Mouse (Mus musculus): Measurements from ENCODE around the gene Tbl1x. TPM values are rescaled to one million over a fixed set of nuclear protein-coding genes. Genes with fewer than 3 reads are reported as not detected.

The Tbl1x gene
- polyA plus RNA-seq, 1 experiment from 2014 or later: 46.9 TPM

- DNase-seq (ENCODE audit: low spot score) (no peak), ATAC-seq (replicated peaks; ENCODE audit: low FRiP score, low read depth) (no peak)
- Histone ChIP-seq H3K27me3 (ENCODE audit: insufficient read depth, low read length) (no peaks in the 10 kb centered on the region), H3K4me2 (ENCODE audit: low read length) (no peak overlapping the region), H3K27ac (no peak overlapping the region), H3K4me3 (replicated peaks; ENCODE audit: low read depth, low read length) (no peak overlapping the region), H3K9ac (ENCODE audit: low read depth, low read length) (no peak overlapping the region), H3K4me1 (replicated peaks; ENCODE audit: insufficient read depth, low read length) (no peaks in the 10 kb centered on the region), H3K36me3 (ENCODE audit: insufficient read depth, low read length) (no peaks in the 10 kb centered on the region), H3K9me3 (replicated peaks; ENCODE audit: low read length) (no peaks in the 10 kb centered on the region)
- TF ChIP-seq CTCF (IDR thresholded peaks at IDR 0.05; ENCODE audit: low read depth): no peak
- WGBS: 36% methylated on average over 8 of the region's 8 CpGs
Observed at GRCm38 (mm10) chrX:77517274-77518085, 6.7 kb downstream of the Tbl1x start.

DNA sequence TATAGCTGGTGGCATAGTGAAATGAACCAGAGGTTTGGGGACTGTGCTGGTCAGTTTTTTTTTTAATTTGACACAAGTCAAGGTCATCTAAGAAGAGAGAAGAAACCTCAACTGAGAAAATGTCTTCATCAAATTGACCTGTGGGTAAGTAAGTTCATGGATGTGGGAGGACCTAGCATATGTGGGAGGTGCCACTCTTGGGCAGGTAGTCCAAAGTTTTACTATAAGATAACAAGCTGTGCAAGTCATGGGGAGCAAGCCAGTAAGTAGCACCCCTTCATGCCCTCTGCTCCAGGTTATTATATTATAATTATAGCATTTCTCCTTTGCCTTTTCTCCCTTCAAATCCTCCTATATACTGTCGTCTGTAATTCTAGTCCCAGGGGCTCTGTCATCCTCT lies 8.1 kb downstream of the Tbl1x start:
- H3K4me1 ChIP-seq (replicated peaks; ENCODE audit: insufficient read depth, low read length): no peaks in the 10 kb centered on the region
- TF ChIP-seq CTCF (IDR thresholded peaks at IDR 0.05; ENCODE audit: low read depth): no peak

GRCm38 (mm10) chrX:77522842-77523375 lies 12.1 kb downstream of the Tbl1x start:
- whole genome bisulfite sequencing: 39% methylated on average over 3 of the region's 3 CpGs
- H3K27ac ChIP-seq: no peak overlapping the region

More for the DNA sequence above, 8.1 kb downstream of the Tbl1x start:
- DNase-seq (ENCODE audit: low spot score): no peak
- WGBS: 52% methylated on average over 1 of the region's 1 CpGs
- ATAC-seq (replicated peaks; ENCODE audit: low FRiP score, low read depth): no peak
- H3K4me3 ChIP-seq (replicated peaks; ENCODE audit: low read depth, low read length): no peak overlapping the region
- H3K27me3 ChIP-seq (ENCODE audit: insufficient read depth, low read length): no peaks in the 10 kb centered on the region
- H3K9me3 ChIP-seq (replicated peaks; ENCODE audit: low read length): no peaks in the 10 kb centered on the region
- H3K27ac ChIP-seq: no peak overlapping the region
- no peak overlapping the region for H3K9ac ChIP-seq (ENCODE audit: low read depth, low read length)
- H3K4me2 ChIP-seq (ENCODE audit: low read length): no peak overlapping the region
- H3K36me3 ChIP-seq (ENCODE audit: insufficient read depth, low read length): no peaks in the 10 kb centered on the region

GRCm38 (mm10) chrX:77525179-77525578 lies 14.4 kb downstream of the Tbl1x start:
- Histone ChIP-seq H3K4me2 (ENCODE audit: low read length) (no peak overlapping the region), H3K4me1 (replicated peaks; ENCODE audit: insufficient read depth, low read length) (no peaks in the 10 kb centered on the region), H3K36me3 (ENCODE audit: insufficient read depth, low read length) (no peaks in the 10 kb centered on the region), H3K4me3 (replicated peaks; ENCODE audit: low read depth, low read length) (no peak overlapping the region), H3K27me3 (ENCODE audit: insufficient read depth, low read length) (no peaks in the 10 kb centered on the region), H3K27ac (no peak overlapping the region), H3K9ac (ENCODE audit: low read depth, low read length) (no peak overlapping the region), H3K9me3 (replicated peaks; ENCODE audit: low read length) (no peaks in the 10 kb centered on the region)
- DNase-seq (ENCODE audit: low spot score) (no peak), ATAC-seq (replicated peaks; ENCODE audit: low FRiP score, low read depth) (no peak)
- no peak for TF ChIP-seq CTCF (IDR thresholded peaks at IDR 0.05; ENCODE audit: low read depth)
- WGBS: 52% methylated on average over 1 of the region's 1 CpGs

More at GRCm38 (mm10) chrX:77522842-77523375, 12.1 kb downstream of the Tbl1x start:
- Histone ChIP-seq H3K4me1 (replicated peaks; ENCODE audit: insufficient read depth, low read length) (no peaks in the 10 kb centered on the region), H3K36me3 (ENCODE audit: insufficient read depth, low read length) (no peaks in the 10 kb centered on the region), H3K9me3 (replicated peaks; ENCODE audit: low read length) (no peaks in the 10 kb centered on the region), H3K9ac (ENCODE audit: low read depth, low read length) (no peak overlapping the region), H3K4me2 (ENCODE audit: low read length) (no peak overlapping the region), H3K4me3 (replicated peaks; ENCODE audit: low read depth, low read length) (no peak overlapping the region), H3K27me3 (ENCODE audit: insufficient read depth, low read length) (no peaks in the 10 kb centered on the region)
- no peak for TF ChIP-seq CTCF (IDR thresholded peaks at IDR 0.05; ENCODE audit: low read depth)
- DNase-seq (ENCODE audit: low spot score) (peak; percentile 51), ATAC-seq (replicated peaks; ENCODE audit: low FRiP score, low read depth) (no peak)

GRCm38 (mm10) chrX:77528401-77528800 lies 17.6 kb downstream of the Tbl1x start:
- H3K9ac ChIP-seq (ENCODE audit: low read depth, low read length): no peak overlapping the region
- DNase-seq (ENCODE audit: low spot score) (no peak), ATAC-seq (replicated peaks; ENCODE audit: low FRiP score, low read depth) (no peak)
- H3K27me3 ChIP-seq (ENCODE audit: insufficient read depth, low read length): no peaks in the 10 kb centered on the region
- no peak overlapping the region for H3K27ac ChIP-seq
- H3K4me2 ChIP-seq (ENCODE audit: low read length): no peak overlapping the region
- TF ChIP-seq CTCF (IDR thresholded peaks at IDR 0.05; ENCODE audit: low read depth): no peak
- H3K4me1 ChIP-seq (replicated peaks; ENCODE audit: insufficient read depth, low read length): no peaks in the 10 kb centered on the region
- 83% methylated on average over 1 of the region's 1 CpGs for WGBS
- no peak overlapping the region for H3K4me3 ChIP-seq (replicated peaks; ENCODE audit: low read depth, low read length)
- no peaks in the 10 kb centered on the region for H3K9me3 ChIP-seq (replicated peaks; ENCODE audit: low read length)
- H3K36me3 ChIP-seq (ENCODE audit: insufficient read depth, low read length): no peaks in the 10 kb centered on the region

GRCm38 (mm10) chrX:77530997-77531396 lies 20.2 kb downstream of the Tbl1x start:
- no peak for ATAC-seq (replicated peaks; ENCODE audit: low FRiP score, low read depth)
- TF ChIP-seq CTCF (IDR thresholded peaks at IDR 0.05; ENCODE audit: low read depth): no peak
- Histone ChIP-seq H3K4me1 (replicated peaks; ENCODE audit: insufficient read depth, low read length) (no peaks in the 10 kb centered on the region), H3K27ac (no peak overlapping the region), H3K4me2 (ENCODE audit: low read length) (no peak overlapping the region), H3K4me3 (replicated peaks; ENCODE audit: low read depth, low read length) (no peak overlapping the region), H3K27me3 (ENCODE audit: insufficient read depth, low read length) (no peaks in the 10 kb centered on the region), H3K9ac (ENCODE audit: low read depth, low read length) (no peak overlapping the region), H3K36me3 (ENCODE audit: insufficient read depth, low read length) (no peaks in the 10 kb centered on the region), H3K9me3 (replicated peaks; ENCODE audit: low read length) (no peaks in the 10 kb centered on the region)
- 76% methylated on average over 3 of the region's 5 CpGs for WGBS
- DNase-seq (ENCODE audit: low spot score): no peak

All from kidney, postnatal 0 days (tissue).